Mouse (Mus musculus) liver, embryonic 15.5 days (tissue): ENCODE results near the gene Apba2. TPM values are rescaled to one million over a fixed set of nuclear protein-coding genes. Genes with fewer than 3 reads are reported as not detected.

ENCODE experiments used
- ATAC-seq: fragments of 200-750 bp; cut with Nextera tagmentation; 2 replicates; pipeline ENCODE4 v1.8.0; 2017; ENCODE audit warnings: moderate number of reproducible peaks, mild to moderate bottlenecking, moderate library complexity; ENCODE audit not compliant: insufficient read depth
- H3K27ac ChIP-seq: fragments of 300-500 bp; sonication (generic); replicated peaks from 2 replicates; pipeline ENCODE4 v1.5.1; 2015; ENCODE audit warnings: mild to moderate bottlenecking, inconsistent platforms
- H3K27me3 ChIP-seq: fragments of 300-500 bp; sonication (generic); 2 replicates; pipeline ENCODE4 v1.6.1; 2015; ENCODE audit warnings: mild to moderate bottlenecking, inconsistent platforms
- H3K36me3 ChIP-seq: fragments of 300-500 bp; sonication (generic); replicated peaks from 2 replicates; pipeline ENCODE4 v1.6.1; 2015; ENCODE audit warnings: moderate library complexity, mild to moderate bottlenecking, inconsistent platforms
- H3K4me1 ChIP-seq: fragments of 300-500 bp; sonication (generic); replicated peaks from 2 replicates; pipeline ENCODE4 v1.6.1; 2015; ENCODE audit warnings: inconsistent platforms
- H3K4me2 ChIP-seq: fragments of 300-500 bp; sonication (generic); 2 replicates; pipeline ENCODE4 v1.6.1; 2015; ENCODE audit warnings: moderate library complexity, mild to moderate bottlenecking, inconsistent platforms
- H3K4me3 ChIP-seq: fragments of 300-500 bp; sonication (generic); replicated peaks from 2 replicates; pipeline ENCODE4 v1.5.1; 2015; ENCODE audit warnings: mild to moderate bottlenecking, inconsistent platforms
- H3K9ac ChIP-seq: fragments of 300-500 bp; sonication (generic); 2 replicates; pipeline ENCODE4 v1.6.1; 2015; ENCODE audit warnings: moderate library complexity, mild to moderate bottlenecking, inconsistent platforms
- H3K9me3 ChIP-seq: fragments of 300-500 bp; sonication (generic); replicated peaks from 2 replicates; pipeline ENCODE4 v1.6.1; 2016; ENCODE audit warnings: inconsistent platforms
- WGBS: fragments of 180-500 bp; shearing (Covaris S2); methylation state at CpG from one replicate; pipeline ENCODE4 v1.1.7; 2015; ENCODE audit warnings: mixed read lengths; ENCODE audit not compliant: insufficient replicate concordance; 5-methylcytosine and 5-hydroxymethylcytosine counted together
- polyA plus RNA-seq: library from polyadenylated mRNA; unstranded; fragments of >200 nt; fragmentation: Nextera tagmentation; extraction: Ambion mirVana; gene quantifications from 2 replicates; pipeline ENCODE4 v1.2.1, GENCODE M21; 2015

Gene Apba2
- polyA plus RNA-seq, 1 experiment from 2014 or later, result 0.16 TPM

DNA sequence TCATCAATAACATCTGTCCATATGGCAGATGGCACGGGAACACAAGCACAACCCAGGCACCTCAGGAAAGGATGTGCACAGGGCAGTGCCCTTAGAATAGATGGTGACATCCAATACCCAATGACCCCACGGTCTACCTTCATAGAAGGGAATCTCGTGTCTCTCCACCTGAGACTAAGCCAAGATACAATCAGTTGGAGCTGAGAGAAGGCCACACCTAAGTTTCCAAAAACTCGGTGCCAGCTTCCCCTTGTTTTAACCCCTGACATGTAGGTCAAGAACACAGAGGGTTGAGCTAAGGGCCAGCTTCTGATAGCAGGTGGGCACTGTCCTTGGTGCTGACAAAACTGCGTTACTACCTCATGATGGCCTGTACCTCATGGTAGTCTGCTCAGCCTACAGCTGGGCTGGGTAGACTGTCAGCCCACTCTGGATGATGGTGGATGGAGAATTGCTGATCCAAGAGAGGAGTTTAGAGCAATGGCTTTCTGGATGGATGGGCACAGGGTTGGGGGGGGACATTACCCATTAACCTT, 202.6 kb downstream of the Apba2 start:
- H3K9ac ChIP-seq, result no peak overlapping the region
- no peak overlapping the region for H3K27ac ChIP-seq
- H3K4me2 ChIP-seq, result no peak overlapping the region
- H3K36me3 ChIP-seq, result no peaks in the 10 kb centered on the region
- 0 out of 2 replicates have a peak, but pooled peaks cover 3% of the 10 kb centered on the region for H3K9me3 ChIP-seq
- no peaks in the 10 kb centered on the region for H3K4me1 ChIP-seq
- H3K27me3 ChIP-seq, result no peaks in the 10 kb centered on the region
- no peak overlapping the region for H3K4me3 ChIP-seq
- 47% methylated on average over 5 of the region's 5 CpGs for WGBS
- ATAC-seq, result no peak

DNA sequence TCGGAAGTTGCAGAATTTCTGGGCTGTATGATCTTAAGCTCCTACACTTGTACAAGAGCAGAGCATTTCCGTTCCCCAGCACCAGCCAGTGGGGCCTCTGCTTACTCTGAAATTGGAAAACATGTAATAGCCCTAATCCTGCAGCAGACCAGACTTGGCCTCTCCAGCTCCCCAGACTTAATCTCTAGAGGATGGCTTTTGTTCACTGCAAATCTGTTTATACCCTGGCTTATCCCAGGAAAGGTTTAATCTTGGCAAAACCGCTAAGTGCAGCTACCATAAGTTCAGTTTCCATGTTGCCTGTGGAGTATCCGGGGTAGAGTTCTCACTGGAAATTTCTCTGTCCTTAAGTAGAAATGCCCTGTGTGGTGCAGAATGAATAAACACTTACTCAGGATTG, 206.7 kb downstream of the Apba2 start:
- no peak for ATAC-seq
- H3K27me3 ChIP-seq, result no peaks in the 10 kb centered on the region
- H3K4me3 ChIP-seq, result no peak overlapping the region

DNA sequence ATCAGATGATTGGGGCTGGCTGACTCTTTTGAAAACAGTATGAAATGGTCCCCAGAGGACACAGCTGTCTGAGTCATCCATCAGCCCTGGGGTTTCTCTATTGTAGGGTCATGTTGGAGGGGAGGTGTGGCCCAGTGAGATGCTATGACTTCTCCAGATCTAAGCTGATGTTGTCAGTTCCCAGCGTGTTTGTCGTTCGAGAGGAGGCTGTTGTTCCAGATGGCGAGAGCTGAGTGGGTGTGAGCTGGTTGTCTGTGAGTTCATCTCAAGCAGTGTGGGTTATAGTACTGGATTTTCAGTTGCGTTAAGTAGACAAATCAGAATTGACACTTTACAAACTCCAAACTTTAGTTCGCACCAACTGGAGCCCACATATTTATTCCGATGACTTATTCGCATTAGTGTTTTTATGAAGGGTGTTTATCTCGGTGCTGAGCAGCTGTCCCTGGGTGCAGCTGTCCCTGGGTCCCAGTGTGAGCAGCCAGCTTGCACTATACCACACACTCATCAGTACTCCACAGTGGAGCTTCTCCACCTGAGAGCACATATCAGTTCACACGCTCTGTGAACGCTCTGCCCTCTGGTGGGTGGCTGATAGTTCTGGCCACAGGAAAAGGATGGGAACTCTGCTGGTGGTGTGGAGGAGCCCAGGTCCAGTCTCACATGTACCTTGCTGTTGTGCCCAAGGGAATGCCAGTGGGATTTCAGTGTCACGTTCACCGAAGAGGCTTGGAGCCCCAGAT, 208.2 kb downstream of the Apba2 start:
- 70% methylated on average over 13 of the region's 13 CpGs for WGBS
- no peaks in the 10 kb centered on the region for H3K36me3 ChIP-seq
- no peaks in the 10 kb centered on the region for H3K9me3 ChIP-seq
- H3K4me1 ChIP-seq, result no peaks in the 10 kb centered on the region
- H3K4me2 ChIP-seq, result no peak overlapping the region
- no peak overlapping the region for H3K27ac ChIP-seq
- no peak for ATAC-seq
- no peaks in the 10 kb centered on the region for H3K27me3 ChIP-seq
- no peak overlapping the region for H3K4me3 ChIP-seq
- no peak overlapping the region for H3K9ac ChIP-seq

More for the DNA sequence above, 206.7 kb downstream of the Apba2 start:
- H3K27ac ChIP-seq, result no peak overlapping the region
- 64% methylated on average over 4 of the region's 4 CpGs for WGBS
- no peak overlapping the region for H3K9ac ChIP-seq
- H3K9me3 ChIP-seq, result 0 out of 2 replicates have a peak, but pooled peaks cover 3% of the 10 kb centered on the region
- H3K36me3 ChIP-seq, result no peaks in the 10 kb centered on the region
- no peak overlapping the region for H3K4me2 ChIP-seq
- no peaks in the 10 kb centered on the region for H3K4me1 ChIP-seq

DNA sequence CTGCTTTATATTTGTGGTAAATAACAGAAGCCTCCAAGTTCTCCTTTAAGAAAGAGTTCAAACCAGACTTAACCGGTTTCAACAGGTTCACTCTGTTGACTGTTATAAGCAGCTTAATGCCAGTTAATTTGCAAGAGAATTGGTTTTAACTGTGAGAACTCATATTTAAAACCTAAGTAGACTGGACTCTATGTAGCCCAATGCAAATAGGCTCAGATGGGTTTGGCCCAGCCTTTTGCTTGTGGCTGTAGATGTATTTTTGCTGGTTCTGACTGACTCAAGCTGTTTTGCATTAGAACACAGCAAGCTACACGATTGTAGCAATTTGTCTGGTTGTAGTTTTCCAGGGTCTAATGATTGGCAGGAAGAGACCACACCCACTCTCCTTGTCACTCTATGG, 214.8 kb downstream of the Apba2 start:
- Histone ChIP-seq H3K9ac (no peak overlapping the region), H3K27me3 (no peaks in the 10 kb centered on the region), H3K4me1 (no peaks in the 10 kb centered on the region), H3K9me3 (no peaks in the 10 kb centered on the region), H3K36me3 (no peaks in the 10 kb centered on the region), H3K27ac (no peak overlapping the region), H3K4me3 (no peak overlapping the region), H3K4me2 (no peak overlapping the region)
- WGBS, result 51% methylated on average over 2 of the region's 2 CpGs
- no peak for ATAC-seq

DNA sequence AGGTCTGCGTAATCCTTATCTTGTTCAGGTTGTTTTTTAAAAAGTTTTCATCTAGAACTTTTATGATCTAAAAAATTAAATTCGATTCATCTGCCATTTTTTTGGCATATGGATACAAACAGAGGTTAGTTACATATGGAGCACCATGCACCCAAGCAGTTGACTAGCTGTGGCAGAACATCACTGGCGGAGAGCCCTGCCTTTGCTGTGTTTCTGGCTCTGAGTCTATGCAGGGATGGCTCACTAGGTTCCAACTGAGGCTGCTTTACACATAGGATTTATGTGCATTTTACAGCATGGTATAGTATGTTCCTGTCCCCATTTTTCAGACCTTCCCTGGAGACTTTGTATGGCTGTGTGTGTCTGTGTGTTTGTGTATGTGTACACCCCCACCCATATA, 221.8 kb downstream of the Apba2 start:
- H3K4me2 ChIP-seq, result no peak overlapping the region
- H3K27me3 ChIP-seq, result no peaks in the 10 kb centered on the region
- H3K9ac ChIP-seq, result no peak overlapping the region
- H3K27ac ChIP-seq, result no peak overlapping the region
- WGBS, result 51% methylated on average over 3 of the region's 3 CpGs
- H3K9me3 ChIP-seq, result no peaks in the 10 kb centered on the region
- no peak overlapping the region for H3K4me3 ChIP-seq
- no peak for ATAC-seq
- H3K4me1 ChIP-seq, result no peaks in the 10 kb centered on the region
- no peaks in the 10 kb centered on the region for H3K36me3 ChIP-seq

DNA sequence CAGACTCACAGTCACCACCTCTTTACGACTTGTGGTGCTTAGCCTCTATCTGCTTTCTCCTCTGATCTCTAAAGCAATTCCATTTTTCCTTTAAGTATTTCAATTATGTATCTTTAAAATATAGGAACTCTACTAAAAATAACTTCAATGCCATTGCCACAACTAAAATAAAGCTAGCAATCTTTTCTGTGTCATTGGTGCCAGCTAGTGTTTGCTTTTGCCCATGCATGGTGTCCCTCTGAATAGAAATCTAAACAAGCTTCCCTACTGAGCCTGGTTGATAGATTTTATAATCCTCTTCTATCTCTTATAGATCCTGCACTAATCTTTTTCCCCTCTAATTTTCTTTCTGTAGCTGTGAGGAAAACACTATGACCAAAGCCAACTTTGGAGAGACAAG, 222.9 kb downstream of the Apba2 start:
- Histone ChIP-seq H3K4me3 (no peak overlapping the region), H3K9me3 (no peaks in the 10 kb centered on the region), H3K4me2 (no peak overlapping the region), H3K36me3 (no peaks in the 10 kb centered on the region), H3K9ac (no peak overlapping the region), H3K27ac (no peak overlapping the region), H3K27me3 (no peaks in the 10 kb centered on the region), H3K4me1 (no peaks in the 10 kb centered on the region)
- no peak for ATAC-seq
- 65% methylated on average over 1 of the region's 1 CpGs for WGBS

DNA sequence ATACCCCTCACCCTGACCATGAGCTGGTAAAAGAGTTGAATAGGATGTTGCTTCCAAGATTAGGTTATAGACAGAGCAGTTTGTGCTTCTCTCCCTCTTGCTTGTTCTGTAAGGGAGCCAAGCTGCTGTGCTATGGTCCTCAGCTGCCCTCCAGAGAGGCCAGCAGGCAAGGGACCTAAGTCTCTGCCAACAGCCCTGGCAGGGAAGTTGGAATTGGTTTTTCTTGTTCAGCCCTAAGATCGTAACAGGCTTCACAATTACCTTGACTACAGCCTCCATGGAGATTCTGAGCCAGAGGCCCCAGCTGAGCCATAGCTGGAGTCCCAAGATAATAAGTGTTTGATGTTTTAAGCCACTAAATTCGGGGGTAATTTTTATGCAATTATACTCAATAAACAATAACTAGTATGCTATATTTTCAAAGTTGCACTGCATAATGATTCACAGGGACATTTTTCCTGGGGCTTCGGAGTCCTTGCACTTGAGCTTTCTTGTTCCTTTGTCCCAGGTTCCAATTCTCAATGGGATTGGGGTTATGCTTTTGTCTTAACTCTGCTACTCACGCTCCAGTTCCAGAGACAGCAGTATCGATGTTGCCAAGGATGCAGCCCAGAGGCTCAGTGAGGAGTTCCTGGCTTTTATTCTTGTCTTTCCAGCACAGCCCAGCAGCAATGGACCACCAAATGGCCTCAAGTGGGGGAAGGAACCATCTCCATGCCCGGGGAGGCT, 224.6 kb downstream of the Apba2 start:
- no peaks in the 10 kb centered on the region for H3K36me3 ChIP-seq

DNA sequence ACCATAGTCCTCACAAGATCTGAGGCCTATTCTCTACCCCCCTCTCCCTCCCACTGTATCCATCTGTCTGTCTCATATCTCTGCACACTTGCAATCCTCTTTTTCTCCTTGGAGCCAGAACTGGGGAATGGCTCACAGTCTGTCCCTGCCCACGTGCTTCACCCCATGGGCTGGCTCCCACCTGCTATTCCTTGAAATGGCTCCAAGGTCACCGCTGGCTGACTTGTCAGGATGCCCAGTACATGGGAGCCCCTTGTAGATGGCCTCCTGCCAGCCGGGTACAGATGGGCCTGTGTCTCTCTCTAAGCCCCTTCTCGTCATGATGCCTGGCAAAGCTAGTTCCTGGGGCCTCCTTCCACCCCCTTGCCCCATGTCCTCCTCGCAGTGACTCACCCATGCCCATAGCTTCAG, 226.7 kb downstream of the Apba2 start:
- Histone ChIP-seq H3K4me3 (no peak overlapping the region), H3K36me3 (no peaks in the 10 kb centered on the region), H3K4me1 (no peaks in the 10 kb centered on the region), H3K4me2 (no peak overlapping the region), H3K9ac (no peak overlapping the region), H3K9me3 (no peaks in the 10 kb centered on the region), H3K27me3 (no peaks in the 10 kb centered on the region), H3K27ac (no peak overlapping the region)
- WGBS, result 46% methylated on average over 5 of the region's 5 CpGs
- ATAC-seq, result no peak

More for the DNA sequence above, 224.6 kb downstream of the Apba2 start:
- Histone ChIP-seq H3K27ac (no peak overlapping the region), H3K4me2 (no peak overlapping the region), H3K9ac (no peak overlapping the region), H3K4me1 (no peaks in the 10 kb centered on the region), H3K27me3 (no peaks in the 10 kb centered on the region), H3K9me3 (no peaks in the 10 kb centered on the region), H3K4me3 (no peak overlapping the region)
- 54% methylated on average over 6 of the region's 6 CpGs for WGBS
- no peak for ATAC-seq

DNA sequence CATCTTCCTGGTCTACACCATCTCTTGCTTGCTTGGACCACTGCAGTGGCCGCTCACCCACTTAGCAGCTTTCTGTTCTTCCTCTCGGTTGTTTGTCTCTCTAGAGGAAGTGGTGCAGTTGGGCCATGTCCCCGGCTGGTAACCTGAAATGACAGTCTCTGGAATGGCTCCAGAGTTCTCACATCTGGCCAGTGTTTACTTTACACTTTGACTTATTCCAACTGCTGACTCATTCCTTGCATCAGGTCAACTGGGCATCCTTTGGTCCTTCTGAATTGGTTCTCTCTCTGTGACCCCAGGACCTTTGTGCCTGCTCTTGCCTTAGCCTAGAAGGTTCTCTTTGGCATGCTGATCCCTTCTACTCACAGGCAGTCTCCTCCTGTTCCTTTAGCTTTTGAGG, 227.3 kb downstream of the Apba2 start:
- Histone ChIP-seq H3K27ac (no peak overlapping the region), H3K27me3 (no peaks in the 10 kb centered on the region), H3K9ac (no peak overlapping the region), H3K36me3 (no peaks in the 10 kb centered on the region), H3K4me3 (no peak overlapping the region), H3K4me2 (no peak overlapping the region), H3K9me3 (no peaks in the 10 kb centered on the region), H3K4me1 (no peaks in the 10 kb centered on the region)
- WGBS, result 25% methylated on average over 3 of the region's 3 CpGs
- ATAC-seq, result no peak

DNA sequence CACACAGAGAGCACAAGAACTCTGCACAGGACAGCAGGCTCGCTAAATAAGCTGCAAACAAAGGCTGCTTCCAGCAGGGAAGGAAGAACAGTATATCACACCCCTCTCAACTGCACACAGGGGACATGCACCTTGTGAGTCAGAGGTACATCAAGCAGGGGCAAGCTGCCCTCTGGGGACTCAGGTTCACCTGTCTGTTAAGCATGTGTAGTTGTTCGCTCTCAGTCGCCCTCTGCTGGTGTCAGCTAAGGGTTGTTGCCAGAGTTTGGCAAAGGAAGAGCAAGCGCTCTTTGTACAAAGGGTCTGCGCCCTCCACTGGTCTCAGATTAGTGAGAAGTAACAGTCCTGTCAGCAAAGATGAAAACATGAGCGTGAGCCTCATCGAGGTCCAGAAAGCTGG, 228.3 kb downstream of the Apba2 start:
- no peak overlapping the region for H3K4me3 ChIP-seq

DNA sequence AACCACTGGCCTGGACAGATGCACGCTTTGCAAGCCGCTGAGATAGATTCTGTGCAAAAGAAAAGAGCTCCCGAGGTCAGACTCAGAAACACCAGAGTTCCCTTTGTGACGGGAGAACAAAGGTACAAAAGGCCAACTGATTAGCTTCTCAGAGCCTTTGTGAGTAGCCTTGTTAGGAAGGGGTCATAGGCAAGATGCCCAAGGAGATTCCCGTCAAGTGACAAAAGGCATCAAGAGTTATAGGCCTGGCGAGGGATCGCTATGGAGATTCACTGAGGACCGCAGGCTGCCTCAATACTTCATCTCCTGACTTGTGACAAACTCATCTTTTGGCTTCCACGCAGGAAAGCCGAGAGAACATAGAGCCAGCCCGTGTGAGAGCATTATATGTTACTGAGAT, 237.6 kb downstream of the Apba2 start:
- no peaks in the 10 kb centered on the region for H3K27me3 ChIP-seq
- H3K27ac ChIP-seq, result no peak overlapping the region
- H3K4me3 ChIP-seq, result no peak overlapping the region
- WGBS, result 65% methylated on average over 11 of the region's 11 CpGs
- no peak overlapping the region for H3K9ac ChIP-seq
- no peaks in the 10 kb centered on the region for H3K9me3 ChIP-seq
- no peak for ATAC-seq
- H3K36me3 ChIP-seq, result no peaks in the 10 kb centered on the region
- no peaks in the 10 kb centered on the region for H3K4me1 ChIP-seq
- no peak overlapping the region for H3K4me2 ChIP-seq

More for the DNA sequence above, 228.3 kb downstream of the Apba2 start:
- no peaks in the 10 kb centered on the region for H3K9me3 ChIP-seq
- no peak overlapping the region for H3K4me2 ChIP-seq
- 20% methylated on average over 7 of the region's 7 CpGs for WGBS
- H3K27ac ChIP-seq, result no peak overlapping the region
- no peaks in the 10 kb centered on the region for H3K27me3 ChIP-seq
- no peak for ATAC-seq
- H3K4me1 ChIP-seq, result no peaks in the 10 kb centered on the region
- H3K36me3 ChIP-seq, result no peaks in the 10 kb centered on the region
- no peak overlapping the region for H3K9ac ChIP-seq
